ENCODE assay signal across 8 mouse cellular contexts in genomic region chr13:94359282-94359920, GRCm38 (mm10). TPM values are rescaled to one million over a fixed set of nuclear protein-coding genes. Genes with fewer than 3 reads are reported as not detected.
DNase-seq lines count a peak whose midpoint lies in the region; ATAC-seq and TF ChIP-seq lines count a peak whose summit lies in the region.

No protein-coding gene starts in this region.

- 16% methylated on average over 25 of the region's 25 CpGs for WGBS in heart, adult 2 months

- dilution Hi-C loops in CH12.LX (cut with MboI; ENCODE audit: extremely low pct_ligation_motif_present, extremely low pct_unique_long_range_greater_than_20kb, low sequenced_read_pairs): no loop called here

- no peak for TF ChIP-seq CTCF in heart, adult 2 months (IDR thresholded peaks at IDR 0.05)
- TF ChIP-seq CTCF in CH12.LX (conservative IDR thresholded peaks at IDR 0.05 in 1 of 2, IDR thresholded peaks at IDR 0.05 in 1 of 2; ENCODE audit: low read depth in 2 of 2, low read length in 2 of 2): no peak

- DNase-seq in heart, adult 2 months: no peak
- DNase-seq in heart, adult 11 months: no peak
- DNase-seq in CH12.LX (ENCODE audit: extremely low read depth): peak; percentile 32
- no peak for DNase-seq in left cerebral cortex, adult 18-20 months (ENCODE audit: low spot score in 2 of 2)
- DNase-seq in adrenal gland, postnatal 14 days: no peak

- no peak for TF ChIP-seq POLR2A in heart, adult 2 months (IDR thresholded peaks at IDR 0.05; ENCODE audit: insufficient read depth, low read depth, low read length)
- TF ChIP-seq POLR2A in CH12.LX (IDR thresholded peaks at IDR 0.05; ENCODE audit: low read depth, low read length): no peak

- in situ Hi-C loops in CH12.LX (cut with MboI; ENCODE audit: low pct_ligation_motif_present, low pct_unique_long_range_greater_than_20kb, low sequenced_read_pairs): no loop called here

- H3K79me2 ChIP-seq in heart, adult 2 months (replicated peaks; ENCODE audit: control insufficient read depth, insufficient read depth, low read length): peaks cover 2% of the 10 kb centered on the region
- peaks cover 32% of the 10 kb centered on the region for H3K79me2 ChIP-seq in CH12.LX (replicated peaks; ENCODE audit: control insufficient read depth, extremely low read depth, insufficient read depth, poor library complexity, severe bottlenecking)

- H3K4me2 ChIP-seq in CH12.LX (ENCODE audit: insufficient read depth, low read depth, poor library complexity, severe bottlenecking): peak overlapping the region; percentile 64

- H3K4me1 ChIP-seq in heart, adult 2 months (ENCODE audit: control insufficient read depth, insufficient read depth, low read length): peaks cover 4% of the 10 kb centered on the region
- H3K4me1 ChIP-seq in CH12.LX (ENCODE audit: control insufficient read depth in 1 of 2, insufficient read depth in 2 of 2): peaks cover 3 to 25% of the 10 kb centered on the region in 2 experiments; a peak in 3 of 4 replicates

- peak overlapping the region; percentile 86 for H3K27ac ChIP-seq in heart, adult 2 months
- H3K27ac ChIP-seq in CH12.LX (ENCODE audit: insufficient read depth, low read depth): no peak overlapping the region

- intact Hi-C loops in heart, adult 2 months (cut with DNase I): loop anchor here (2.0 to 5.0 kb wide), 2 partner anchors 73 to 587 kb away; partner anchors contain the start of gene Arsb

- H3K27me3 ChIP-seq in heart, adult 2 months (ENCODE audit: control insufficient read depth, insufficient read depth, low read length): no peaks in the 10 kb centered on the region
- H3K27me3 ChIP-seq in CH12.LX (replicated peaks): no peaks in the 10 kb centered on the region

- peak overlapping the region; percentile 93 for H3K9ac ChIP-seq in heart, adult 2 months (ENCODE audit: low read depth, low read length)
- H3K9ac ChIP-seq in CH12.LX (ENCODE audit: insufficient read depth, low read depth): peak overlapping the region; percentile 25

- peak overlapping the region; percentile 99 for H3K4me3 ChIP-seq in heart, adult 2 months
- H3K4me3 ChIP-seq in CH12.LX (replicated peaks in 1 of 3; ENCODE audit: low read depth in 2 of 3, low read length in 2 of 3, poor library complexity in 1 of 3): peak overlapping the region; percentile 74 to 94 (median 75)

- TF ChIP-seq EP300 in heart, adult 2 months (IDR thresholded peaks at IDR 0.05; ENCODE audit: insufficient read depth, low read depth, low read length): no peak
- TF ChIP-seq EP300 in CH12.LX (IDR thresholded peaks at IDR 0.05; ENCODE audit: low read length): no peak

- H3K36me3 ChIP-seq in heart, adult 2 months (ENCODE audit: control insufficient read depth, insufficient read depth, low read length): no peaks in the 10 kb centered on the region
- H3K36me3 ChIP-seq in CH12.LX (replicated peaks in 1 of 2; ENCODE audit: control insufficient read depth in 1 of 2, insufficient read depth in 1 of 2, low read length in 1 of 2): peaks cover 3 to 25% of the 10 kb centered on the region in 2 experiments

- no peak for TF ChIP-seq RAD21 in CH12.LX (IDR thresholded peaks at IDR 0.05; ENCODE audit: low read depth, low read length)

- ATAC-seq in granulocyte monocyte progenitor cell, adult 5-6 weeks (replicated peaks; ENCODE audit: poor library complexity, severe bottlenecking): peak; percentile 22; the same call in 1 of the 2 replicates
- ATAC-seq in megakaryocyte, adult 5-6 weeks (ENCODE audit: poor library complexity, severe bottlenecking): peak; percentile 12
- ATAC-seq in activated CD4-positive, CD25-positive, alpha-beta regulatory T cell, adult 4 months: no peak

- H3K9me3 ChIP-seq in CH12.LX (replicated peaks; ENCODE audit: low read length): peaks cover 3% of the 10 kb centered on the region

TF ChIP-seq in CH12.LX, 34 proteins besides CTCF, POLR2A, EP300 and RAD21:
- TF ChIP-seq ETS1 (conservative IDR thresholded peaks at IDR 0.05; ENCODE audit: low read depth, low read length): no peak
- no peak for TF ChIP-seq HCFC1 (IDR thresholded peaks at IDR 0.05; ENCODE audit: low read depth, low read length)
- TF ChIP-seq UBTF (IDR thresholded peaks at IDR 0.05; ENCODE audit: low read depth, low read length): no peak
- no peak for TF ChIP-seq ELF1 (IDR thresholded peaks at IDR 0.05; ENCODE audit: low read depth, low read length)
- TF ChIP-seq USF1 (IDR thresholded peaks at IDR 0.05; ENCODE audit: low read depth, low read length): no peak
- no peak for TF ChIP-seq POLR2AphosphoS2 (IDR thresholded peaks at IDR 0.05; ENCODE audit: low read depth, low read length)
- no peak for TF ChIP-seq NRF1 (IDR thresholded peaks at IDR 0.05; ENCODE audit: low read depth, low read length)
- TF ChIP-seq MAZ (IDR thresholded peaks at IDR 0.05; ENCODE audit: low read depth, low read length): no peak
- TF ChIP-seq CHD2 (IDR thresholded peaks at IDR 0.05; ENCODE audit: low read length): no peak; the same call in 1 of the 2 replicates

RNA-seq across cellular contexts. Expression of gene Ap3b1, which starts 0.6 kb away (rescaled TPM):
- total RNA-seq in heart, adult 2 months (2021): 10 to 100 TPM; 23.4 to 27.5 TPM
- polyA plus RNA-seq in heart, adult 2 months (2012; rRNA removed): 16.6 and 27.9 TPM in 2 replicates
- total RNA-seq in CH12.LX (2012; rRNA removed) (53.2 and 60.7 TPM in 2 replicates), CH12.LX (2014; rRNA removed) (40.8 and 46.0 TPM in 2 replicates)
- 100 and 113 TPM in 2 replicates for polyA plus RNA-seq in CH12.LX (2012; ENCODE audit: insufficient read length, low read depth)
- total RNA-seq in granulocyte monocyte progenitor cell, adult 5-6 weeks (2014; fragmentation: Nextera tagmentation): 47.2 and 70.3 TPM in 2 replicates
- 87.4 and 88.1 TPM in 2 replicates for total RNA-seq in granulocyte monocyte progenitor cell, adult 5-6 weeks (2017)
- total RNA-seq in megakaryocyte, adult 5-6 weeks (2015): 47.0 and 50.7 TPM in 2 replicates
- 103 and 113 TPM in 2 replicates for total RNA-seq in megakaryocyte, adult 5-6 weeks (2017)
- 10 to 100 TPM; 32.9 to 45.2 TPM for polyA plus RNA-seq in activated CD4-positive, CD25-positive, alpha-beta regulatory T cell, adult 4 months (2017; shearing (Covaris generic))
- total RNA-seq in left cerebral cortex, adult 18-20 months (2021): 10 to 100 TPM; 44.5 to 48.7 TPM
- total RNA-seq in adrenal gland, postnatal 14 days (2021): 39.6 and 41.5 TPM in 2 replicates
